Mouse (Mus musculus): Measurements from ENCODE around the gene Robo1.

DNA sequence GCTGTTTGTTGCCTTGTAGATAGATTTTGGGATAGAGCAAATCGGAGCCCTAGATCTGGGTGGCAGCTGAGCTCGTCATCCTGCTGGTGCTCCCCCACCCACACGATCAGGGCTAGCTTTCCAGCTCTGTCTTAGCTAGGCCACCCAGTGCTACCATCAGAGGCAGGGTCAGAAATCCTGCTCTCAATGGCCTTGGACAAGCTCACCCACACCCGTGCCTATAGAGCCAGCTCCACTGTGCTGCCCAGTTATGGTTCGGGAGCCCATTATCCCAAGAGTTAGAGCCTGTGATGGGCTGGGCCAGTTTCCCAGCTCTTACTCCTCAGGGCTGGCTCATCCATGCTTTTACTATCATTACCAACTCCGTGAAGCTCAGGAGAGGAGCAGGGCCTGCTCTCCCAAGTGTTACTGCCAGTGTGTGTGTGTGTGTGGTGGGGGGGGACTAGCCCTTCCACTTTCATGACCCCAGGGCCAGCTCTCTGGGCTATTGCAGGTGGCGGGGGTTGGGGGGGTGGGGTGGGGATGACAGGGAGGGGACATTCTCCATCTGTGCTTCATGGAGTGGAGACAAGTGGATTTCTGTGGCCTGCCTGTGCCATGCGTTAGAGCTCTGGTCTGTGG is 461.2 kb downstream of the Robo1 start:
- TF ChIP-seq POLR2A (IDR thresholded peaks at IDR 0.05; ENCODE audit: insufficient read depth, low read depth, low read length), result no peak
- no peak for TF ChIP-seq CTCF (IDR thresholded peaks at IDR 0.05; ENCODE audit: insufficient read depth, low read depth, low read length)
